Mouse (Mus musculus) stomach, embryonic 14.5 days (tissue): ENCODE measurements around the gene Nppc. TPM values are rescaled to one million over a fixed set of nuclear protein-coding genes. Genes with fewer than 3 reads are reported as not detected.

Source experiments
- ATAC-seq: fragments of 200-750 bp; cut with Nextera tagmentation; 2 replicates; pipeline ENCODE4 v1.8.0; 2017; ENCODE audit warnings: low read depth, moderate TSS enrichment; ENCODE audit not compliant: insufficient number of reproducible peaks, insufficient read depth, low FRiP score
- H3K27ac ChIP-seq: fragments of 300-500 bp; sonication (generic); 2 replicates; pipeline ENCODE4 v1.5.1; 2014; ENCODE audit warnings: mild to moderate bottlenecking, low read length, moderate library complexity, mixed read lengths
- H3K27me3 ChIP-seq: fragments of 300-500 bp; sonication (generic); 2 replicates; pipeline ENCODE4 v1.6.1; 2014; ENCODE audit warnings: low read length, control low read depth, mixed read lengths; ENCODE audit not compliant: control insufficient read depth, insufficient read depth
- H3K36me3 ChIP-seq: fragments of 300-500 bp; sonication (generic); 2 replicates; pipeline ENCODE4 v1.6.1; 2014; ENCODE audit warnings: mild to moderate bottlenecking, control low read depth, low read length, moderate library complexity, mixed read lengths; ENCODE audit not compliant: control insufficient read depth, insufficient read depth
- H3K4me1 ChIP-seq: fragments of 300-500 bp; sonication (generic); 2 replicates; pipeline ENCODE4 v1.6.1; 2014; ENCODE audit warnings: low read length, control low read depth, mixed read lengths; ENCODE audit not compliant: control insufficient read depth, insufficient read depth
- H3K4me2 ChIP-seq: fragments of 300-500 bp; sonication (generic); replicated peaks from 2 replicates; pipeline ENCODE4 v1.6.1; 2014; ENCODE audit warnings: low read depth, low read length, control low read depth
- H3K4me3 ChIP-seq: fragments of 300-500 bp; sonication (generic); 2 replicates; pipeline ENCODE4 v1.5.1; 2014; ENCODE audit warnings: low read depth, low read length, control low read depth
- H3K9ac ChIP-seq: fragments of 300-500 bp; sonication (generic); replicated peaks from 2 replicates; pipeline ENCODE4 v1.6.1; 2014; ENCODE audit warnings: low read depth, mild to moderate bottlenecking, control low read depth, low read length, moderate library complexity, mixed read lengths
- H3K9me3 ChIP-seq: fragments of 300-500 bp; sonication (generic); 2 replicates; pipeline ENCODE4 v1.6.1; 2016; ENCODE audit warnings: low read depth, low read length, control low read depth; ENCODE audit not compliant: control insufficient read depth
- WGBS: fragments of 180-500 bp; shearing (Covaris S2); extraction: QIAGEN DNeasy Blood & Tissue Kit; methylation state at CpG from one replicate; pipeline ENCODE4 v1.1.7; 2014; 5-methylcytosine and 5-hydroxymethylcytosine counted together
- polyA plus RNA-seq: library from polyadenylated mRNA; unstranded; fragments of >200 nt; fragmentation: Nextera tagmentation; extraction: Ambion mirVana; gene quantifications from 2 replicates; pipeline ENCODE4 v1.2.1, GENCODE M21; 2014

The Nppc gene
- polyA plus RNA-seq, 1 experiment from 2014 or later = 1.2 TPM

- no peak overlapping the region for H3K9ac ChIP-seq
- 47% methylated on average over 2 of the region's 2 CpGs for WGBS
- no peak overlapping the region for H3K4me3 ChIP-seq
- ATAC-seq = no peak
- H3K27ac ChIP-seq = no peak overlapping the region
- H3K9me3 ChIP-seq = no peaks in the 10 kb centered on the region
- no peak overlapping the region for H3K4me2 ChIP-seq
- no peaks in the 10 kb centered on the region for H3K4me1 ChIP-seq
- no peaks in the 10 kb centered on the region for H3K36me3 ChIP-seq
- H3K27me3 ChIP-seq = no peaks in the 10 kb centered on the region
Measured at GRCm38 (mm10) chr1:86647517-86647916, 22.9 kb downstream of the Nppc start.

GRCm38 (mm10) chr1:86643101-86643809 lies 27.1 kb downstream of the Nppc start:
- peak; percentile 58; the same call in 1 of the 2 replicates for ATAC-seq
- H3K9ac ChIP-seq = no peak overlapping the region
- WGBS = 48% methylated on average over 13 of the region's 13 CpGs
- H3K4me1 ChIP-seq = no peaks in the 10 kb centered on the region
- no peaks in the 10 kb centered on the region for H3K36me3 ChIP-seq
- no peak overlapping the region for H3K27ac ChIP-seq
- no peak overlapping the region for H3K4me2 ChIP-seq
- H3K4me3 ChIP-seq = no peak overlapping the region
- no peaks in the 10 kb centered on the region for H3K9me3 ChIP-seq
- no peaks in the 10 kb centered on the region for H3K27me3 ChIP-seq

GRCm38 (mm10) chr1:86634751-86635359 lies 35.5 kb downstream of the Nppc start:
- 55% methylated on average over 6 of the region's 6 CpGs for WGBS
- peaks cover 16% of the 10 kb centered on the region; the same call in 1 of the 2 replicates for H3K4me1 ChIP-seq
- H3K9me3 ChIP-seq = no peaks in the 10 kb centered on the region
- no peak for ATAC-seq
- no peak overlapping the region for H3K27ac ChIP-seq
- H3K9ac ChIP-seq = no peak overlapping the region
- no peaks in the 10 kb centered on the region for H3K27me3 ChIP-seq
- no peak overlapping the region for H3K4me3 ChIP-seq
- no peak overlapping the region for H3K4me2 ChIP-seq
- no peaks in the 10 kb centered on the region for H3K36me3 ChIP-seq

GRCm38 (mm10) chr1:86633840-86634750 lies 36.3 kb downstream of the Nppc start:
- Histone ChIP-seq H3K4me1 (peaks cover 16% of the 10 kb centered on the region; the same call in 1 of the 2 replicates), H3K4me3 (no peak overlapping the region), H3K4me2 (no peak overlapping the region), H3K27me3 (no peaks in the 10 kb centered on the region), H3K27ac (0 out of 2 replicates have a peak overlapping the region, but pooled peaks have one; percentile 39), H3K36me3 (no peaks in the 10 kb centered on the region), H3K9ac (no peak overlapping the region), H3K9me3 (no peaks in the 10 kb centered on the region)
- no peak for ATAC-seq
- 61% methylated on average over 7 of the region's 7 CpGs for WGBS

- Histone ChIP-seq H3K4me1 (peaks cover 16% of the 10 kb centered on the region; the same call in 1 of the 2 replicates), H3K27me3 (no peaks in the 10 kb centered on the region), H3K4me3 (no peak overlapping the region), H3K9me3 (no peaks in the 10 kb centered on the region), H3K36me3 (no peaks in the 10 kb centered on the region), H3K9ac (no peak overlapping the region), H3K27ac (peak overlapping the region; percentile 44; the same call in 1 of the 2 replicates), H3K4me2 (no peak overlapping the region)
- ATAC-seq = no peak
- 41% methylated on average over 3 of the region's 3 CpGs for WGBS
Measured at GRCm38 (mm10) chr1:86633434-86633833, 36.9 kb downstream of the Nppc start.

GRCm38 (mm10) chr1:86632732-86633380 lies 37.5 kb downstream of the Nppc start:
- no peak overlapping the region for H3K4me3 ChIP-seq
- H3K4me1 ChIP-seq = peaks cover 16% of the 10 kb centered on the region; the same call in 1 of the 2 replicates
- no peaks in the 10 kb centered on the region for H3K27me3 ChIP-seq
- H3K4me2 ChIP-seq = no peak overlapping the region
- H3K27ac ChIP-seq = peak overlapping the region; percentile 44
- 32% methylated on average over 6 of the region's 6 CpGs for WGBS
- H3K36me3 ChIP-seq = no peaks in the 10 kb centered on the region
- no peaks in the 10 kb centered on the region for H3K9me3 ChIP-seq
- H3K9ac ChIP-seq = no peak overlapping the region
- ATAC-seq = peak; percentile 78; the same call in 1 of the 2 replicates

- no peak for ATAC-seq
- WGBS = 78% methylated on average over 4 of the region's 4 CpGs
- H3K4me1 ChIP-seq = peaks cover 16% of the 10 kb centered on the region; the same call in 1 of the 2 replicates
Measured at GRCm38 (mm10) chr1:86630527-86630926, 39.8 kb downstream of the Nppc start.

GRCm38 (mm10) chr1:86629936-86630335 lies 40.4 kb downstream of the Nppc start:
- WGBS = 51% methylated on average over 4 of the region's 4 CpGs
- Histone ChIP-seq H3K9ac (no peak overlapping the region), H3K36me3 (no peaks in the 10 kb centered on the region), H3K9me3 (no peaks in the 10 kb centered on the region), H3K27me3 (no peaks in the 10 kb centered on the region), H3K4me2 (no peak overlapping the region), H3K4me1 (peaks cover 16% of the 10 kb centered on the region; the same call in 1 of the 2 replicates), H3K27ac (no peak overlapping the region), H3K4me3 (no peak overlapping the region)
- ATAC-seq = no peak

More at GRCm38 (mm10) chr1:86630527-86630926, 39.8 kb downstream of the Nppc start:
- Histone ChIP-seq H3K27me3 (no peaks in the 10 kb centered on the region), H3K9ac (no peak overlapping the region), H3K27ac (0 out of 2 replicates have a peak overlapping the region, but pooled peaks have one; percentile 21), H3K4me2 (no peak overlapping the region), H3K4me3 (no peak overlapping the region), H3K9me3 (no peaks in the 10 kb centered on the region), H3K36me3 (no peaks in the 10 kb centered on the region)
